Mouse (Mus musculus): ENCODE measurements around the gene Foxk1.

Gene Foxk1

GRCm38 (mm10) chr5:142478829-142479435 lies 77.6 kb downstream of the Foxk1 start:
- peak; percentile 61 for DNase-seq (ENCODE audit: low read depth, low spot score)

- peak; percentile 52 for DNase-seq (ENCODE audit: low read depth, low spot score)
These were observed 81.2 kb downstream of the Foxk1 start for GRCm38 (mm10) chr5:142482512-142482911.

- no peak for DNase-seq (ENCODE audit: low read depth, low spot score)
These were observed 82.3 kb downstream of the Foxk1 start for GRCm38 (mm10) chr5:142483581-142483980.

- DNase-seq (ENCODE audit: low read depth, low spot score) = no peak
These were observed 85.4 kb downstream of the Foxk1 start for GRCm38 (mm10) chr5:142486654-142487053.

GRCm38 (mm10) chr5:142489955-142490707 lies 88.8 kb downstream of the Foxk1 start:
- DNase-seq (ENCODE audit: low read depth, low spot score) = no peak

- DNase-seq (ENCODE audit: low read depth, low spot score) = no peak
These were observed 92.0 kb downstream of the Foxk1 start for GRCm38 (mm10) chr5:142493307-142493706.

- no peak for DNase-seq (ENCODE audit: low read depth, low spot score)
These were observed 94.2 kb downstream of the Foxk1 start for GRCm38 (mm10) chr5:142495321-142496096.

GRCm38 (mm10) chr5:142498964-142499363 lies 97.7 kb downstream of the Foxk1 start:
- DNase-seq (ENCODE audit: low read depth, low spot score) = no peak

GRCm38 (mm10) chr5:142500918-142501317 lies 99.6 kb downstream of the Foxk1 start:
- no peak for DNase-seq (ENCODE audit: low read depth, low spot score)

GRCm38 (mm10) chr5:142502414-142502813 lies 101.1 kb downstream of the Foxk1 start:
- peak; percentile 55 for DNase-seq (ENCODE audit: low read depth, low spot score)

GRCm38 (mm10) chr5:142504175-142504574 lies 102.9 kb downstream of the Foxk1 start:
- DNase-seq (ENCODE audit: low read depth, low spot score) = no peak

GRCm38 (mm10) chr5:142505695-142506423 lies 104.6 kb downstream of the Foxk1 start:
- no peak for DNase-seq (ENCODE audit: low read depth, low spot score)

GRCm38 (mm10) chr5:142509141-142510060 lies 108.1 kb downstream of the Foxk1 start:
- DNase-seq (ENCODE audit: low read depth, low spot score) = no peak

- no peak for DNase-seq (ENCODE audit: low read depth, low spot score)
These were observed 108.7 kb downstream of the Foxk1 start for GRCm38 (mm10) chr5:142510061-142510414.

Data from CD4-positive helper T cell, adult 2 months (primary cell).